Mouse (Mus musculus) MEL (cell line): ENCODE results near the gene Ammecr1. TPM values are rescaled to one million over a fixed set of nuclear protein-coding genes. Genes with fewer than 3 reads are reported as not detected.

ENCODE experiments used
- DNase-seq: peaks from one replicate; pipeline ENCODE4 v3.0.0; 2011; ENCODE audit warnings: low read depth, low spot score
- H3K27ac ChIP-seq: 2 replicates; pipeline ENCODE4 v1.5.1; 2012; ENCODE audit warnings: low read depth, mild to moderate bottlenecking, control low read depth, low read length, moderate library complexity; ENCODE audit not compliant: control insufficient read depth
- H3K27me3 ChIP-seq, 2 experiments: fragments of 150-350 bp in 1 of 2; sonication (generic) in 1 of 2; 2 replicates each; pipeline ENCODE4 v1.6.1; 2012; ENCODE audit warnings: low read length in 2 of 2, mild to moderate bottlenecking in 2 of 2, improper control_type of control experiment in 1 of 2, moderate library complexity in 1 of 2; ENCODE audit not compliant: insufficient read depth in 2 of 2, control insufficient read depth in 1 of 2
- H3K36me3 ChIP-seq, 2 experiments: 2 replicates each; pipeline ENCODE4 v1.6.1; 2012 to 2014; ENCODE audit warnings: low read length in 2 of 2, improper control_type of control experiment in 1 of 2, inconsistent platforms in 1 of 2, mild to moderate bottlenecking in 1 of 2; ENCODE audit not compliant: insufficient read depth in 2 of 2, control insufficient read depth in 1 of 2
- H3K4me1 ChIP-seq, 2 experiments: fragments of 150-350 bp in 1 of 2; sonication (generic) in 1 of 2; 2 replicates each; pipeline ENCODE4 v1.6.1; 2012; ENCODE audit warnings: low read length in 2 of 2, improper control_type of control experiment in 1 of 2, mild to moderate bottlenecking in 1 of 2; ENCODE audit not compliant: insufficient read depth in 2 of 2, control insufficient read depth in 1 of 2
- H3K4me3 ChIP-seq, 2 experiments: fragments of 150-350 bp in 1 of 2; sonication (generic) in 1 of 2; 2 replicates each; pipeline ENCODE4 v1.5.1; 2012; ENCODE audit warnings: low read depth in 2 of 2, low read length in 2 of 2, mild to moderate bottlenecking in 2 of 2, moderate library complexity in 2 of 2, control low read depth in 1 of 2, improper control_type of control experiment in 1 of 2; ENCODE audit not compliant: control insufficient read depth in 1 of 2, insufficient read depth in 1 of 2
- H3K79me2 ChIP-seq: 2 replicates; pipeline ENCODE4 v1.6.1; 2012; ENCODE audit warnings: mild to moderate bottlenecking, low read length, moderate library complexity; ENCODE audit not compliant: control insufficient read depth, poor library complexity, insufficient read depth
- H3K9ac ChIP-seq: 2 replicates; pipeline ENCODE4 v1.6.1; 2012; ENCODE audit warnings: low read depth, mild to moderate bottlenecking, control low read depth, low read length, moderate library complexity; ENCODE audit not compliant: control insufficient read depth, poor library complexity, severe bottlenecking
- H3K9me3 ChIP-seq: fragments of 150-350 bp; sonication (generic); replicated peaks from 2 replicates; pipeline ENCODE4 v1.6.1; 2012; ENCODE audit warnings: mild to moderate bottlenecking, low read length, improper control_type of control experiment, moderate library complexity; ENCODE audit not compliant: insufficient read depth
- BHLHE40 ChIP-seq: IDR thresholded peaks from 2 replicates; pipeline ENCODE4 v1.6.1; 2012; ENCODE audit warnings: low read depth, mild to moderate bottlenecking, inconsistent platforms, low read length, improper control_type of control experiment, borderline replicate concordance
- CTCF ChIP-seq, 3 experiments: IDR thresholded peaks in 2 of 3; conservative IDR thresholded peaks in 1 of 3; 2 replicates each; pipeline ENCODE4 v1.5.1; 2011 to 2012; ENCODE audit warnings: low read length in 3 of 3, low read depth in 2 of 3, mild to moderate bottlenecking in 2 of 3, improper control_type of control experiment in 1 of 3, inconsistent platforms in 1 of 3, mixed read lengths in 1 of 3, moderate library complexity in 1 of 3; ENCODE audit not compliant: control insufficient read depth in 1 of 3, insufficient read depth in 1 of 3, poor library complexity in 1 of 3, severe bottlenecking in 1 of 3
- E2F4 ChIP-seq: IDR thresholded peaks from 2 replicates; pipeline ENCODE4 v1.6.1; 2011; ENCODE audit warnings: low read depth, low read length, improper control_type of control experiment, borderline replicate concordance
- EP300 ChIP-seq, 2 experiments: IDR thresholded peaks; 2 replicates each; pipeline ENCODE4 v1.6.1; 2011; ENCODE audit warnings: improper control_type of control experiment in 2 of 2, low read length in 2 of 2, low read depth in 1 of 2, mild to moderate bottlenecking in 1 of 2
- ETS1 ChIP-seq: IDR thresholded peaks from 2 replicates; pipeline ENCODE4 v1.6.1; 2012; ENCODE audit warnings: low read depth, mild to moderate bottlenecking, inconsistent platforms, low read length, improper control_type of control experiment, moderate library complexity
- GABPA ChIP-seq: IDR thresholded peaks from 2 replicates; pipeline ENCODE4 v1.6.1; 2012; ENCODE audit warnings: low read depth, mild to moderate bottlenecking, inconsistent platforms, low read length, improper control_type of control experiment, moderate library complexity
- MAFK ChIP-seq: IDR thresholded peaks from 2 replicates; pipeline ENCODE4 v1.6.1; 2011; ENCODE audit warnings: low read depth, mild to moderate bottlenecking, low read length, improper control_type of control experiment, borderline replicate concordance
- MAX ChIP-seq: IDR thresholded peaks from 2 replicates; pipeline ENCODE4 v1.6.1; 2011; ENCODE audit warnings: low read length, improper control_type of control experiment
- MAZ ChIP-seq: IDR thresholded peaks from 2 replicates; pipeline ENCODE4 v1.6.1; 2012; ENCODE audit warnings: low read depth, mild to moderate bottlenecking, inconsistent platforms, low read length, improper control_type of control experiment
- MEF2A ChIP-seq: IDR thresholded peaks from 2 replicates; pipeline ENCODE4 v1.6.1; 2014; ENCODE audit warnings: low read depth, mild to moderate bottlenecking, inconsistent platforms, low read length, improper control_type of control experiment; ENCODE audit not compliant: poor library complexity, insufficient replicate concordance, severe bottlenecking; ENCODE audit errors: extremely low read depth
- MXI1 ChIP-seq: IDR thresholded peaks from 2 replicates; pipeline ENCODE4 v1.6.1; 2011; ENCODE audit warnings: mild to moderate bottlenecking, low read depth, low read length, improper control_type of control experiment
- MYB ChIP-seq: IDR thresholded peaks from 2 replicates; pipeline ENCODE4 v1.6.1; 2011; ENCODE audit warnings: mild to moderate bottlenecking, low read depth, low read length, improper control_type of control experiment
- MYC ChIP-seq: IDR thresholded peaks from 2 replicates; pipeline ENCODE4 v1.6.1; 2011; ENCODE audit warnings: low read depth, mild to moderate bottlenecking, low read length, improper control_type of control experiment, moderate library complexity
- POLR2A ChIP-seq, 2 experiments: IDR thresholded peaks; 2 replicates each; pipeline ENCODE4 v1.6.1; 2011 to 2012; ENCODE audit warnings: low read length in 2 of 2, mild to moderate bottlenecking in 2 of 2, control low read depth in 1 of 2, improper control_type of control experiment in 1 of 2, low read depth in 1 of 2, moderate library complexity in 1 of 2; ENCODE audit not compliant: control insufficient read depth in 1 of 2, insufficient read depth in 1 of 2, poor library complexity in 1 of 2
- POLR2AphosphoS2 ChIP-seq: IDR thresholded peaks from 2 replicates; pipeline ENCODE4 v1.6.1; 2011; ENCODE audit warnings: low read length, improper control_type of control experiment
- POLR2AphosphoS5 ChIP-seq: IDR thresholded peaks from 2 replicates; pipeline ENCODE4 v1.6.1; 2012; ENCODE audit warnings: low read depth, borderline replicate concordance, mild to moderate bottlenecking, inconsistent platforms, low read length, moderate library complexity, mixed read lengths
- RAD21 ChIP-seq: IDR thresholded peaks from 2 replicates; pipeline ENCODE4 v1.6.1; 2011; ENCODE audit warnings: mild to moderate bottlenecking, low read depth, low read length, improper control_type of control experiment
- SMC3 ChIP-seq: IDR thresholded peaks from 2 replicates; pipeline ENCODE4 v1.6.1; 2011; ENCODE audit warnings: low read depth, low read length, improper control_type of control experiment
- TAL1 ChIP-seq: IDR thresholded peaks from 2 replicates; pipeline ENCODE4 v1.6.1; 2012; ENCODE audit warnings: mild to moderate bottlenecking, inconsistent platforms, low read length, moderate library complexity, mixed read lengths
- UBTF ChIP-seq: IDR thresholded peaks from 2 replicates; pipeline ENCODE4 v1.6.1; 2012; ENCODE audit warnings: low read depth, mild to moderate bottlenecking, inconsistent platforms, low read length, improper control_type of control experiment, moderate library complexity, borderline replicate concordance; ENCODE audit not compliant: insufficient read depth
- USF1 ChIP-seq: IDR thresholded peaks from 2 replicates; pipeline ENCODE4 v1.6.1; 2014; ENCODE audit warnings: low read depth, mild to moderate bottlenecking, inconsistent platforms, low read length, improper control_type of control experiment, moderate library complexity
- ZC3H11A ChIP-seq: IDR thresholded peaks from 2 replicates; pipeline ENCODE4 v1.6.1; 2012; ENCODE audit warnings: low read depth, mild to moderate bottlenecking, inconsistent platforms, low read length, improper control_type of control experiment
- ZKSCAN1 ChIP-seq: IDR thresholded peaks from 2 replicates; pipeline ENCODE4 v1.6.1; 2012; ENCODE audit warnings: low read depth, mild to moderate bottlenecking, inconsistent platforms, low read length, improper control_type of control experiment, moderate library complexity
- ZMIZ1 ChIP-seq: IDR thresholded peaks from 2 replicates; pipeline ENCODE4 v1.6.1; 2012; ENCODE audit warnings: low read depth, mild to moderate bottlenecking, inconsistent platforms, low read length, improper control_type of control experiment, moderate library complexity
- ZNF384 ChIP-seq: IDR thresholded peaks from 2 replicates; pipeline ENCODE4 v1.6.1; 2012; ENCODE audit warnings: low read depth, mild to moderate bottlenecking, inconsistent platforms, low read length, improper control_type of control experiment
- polyA plus RNA-seq, 2 experiments: library from polyadenylated mRNA; stranded (reverse) in 1 of 2; unstranded in 1 of 2; fragments of >175 nt in 1 of 2; fragments of >200 nt in 1 of 2; gene quantifications; 2 replicates each; pipeline versions ENCODE4 v1.2.1 to v1.2.4; 2012; ENCODE audit warnings: low replicate concordance in 2 of 2, low read depth in 1 of 2; ENCODE audit not compliant: insufficient read length in 2 of 2, insufficient read depth in 1 of 2, missing spikeins in 1 of 2
- total RNA-seq: library from RNA; depleted of rRNA; stranded (reverse); fragments of 300-350 nt; gene quantifications from 2 replicates; pipeline ENCODE4 v1.2.3, GENCODE M21; 2012

Gene Ammecr1
- total and polyA plus RNA-seq, 3 experiments, result 15.1 to 62.1 (median 23.6) TPM

- Histone ChIP-seq H3K27me3 (no peaks in the 10 kb centered on the region), H3K4me1 (no peaks in the 10 kb centered on the region), H3K9ac (no peak overlapping the region), H3K4me3 (no peak overlapping the region), H3K79me2 (no peaks in the 10 kb centered on the region), H3K36me3 (no peaks in the 10 kb centered on the region), H3K9me3 (no peaks in the 10 kb centered on the region)
- TF ChIP-seq ZNF384 (no peak), POLR2A (IDR thresholded peaks at IDR 0.05; ENCODE audit: control insufficient read depth in 1 of 2, insufficient read depth in 1 of 2, low read depth in 1 of 2, low read length in 2 of 2, poor library complexity in 1 of 2) (0 out of 4 replicates have a peak, but pooled peaks of 1 of the 2 experiments have one; percentile 20)
- TF ChIP-seq, all 39 proteins: peak for 1
- H3K27ac ChIP-seq, result no peak overlapping the region
- DNase-seq, result no peak
Observed at GRCm38 (mm10) chrX:142821239-142821638, 145.3 kb downstream of the Ammecr1 start.

GRCm38 (mm10) chrX:142818057-142818682 lies 148.4 kb downstream of the Ammecr1 start:
- no peaks in the 10 kb centered on the region for H3K4me1 ChIP-seq
- no peaks in the 10 kb centered on the region for H3K9me3 ChIP-seq
- peak; percentile 65 for DNase-seq
- peaks cover 0 to 8% of the 10 kb centered on the region in 2 experiments; a peak in 2 of 4 replicates for H3K36me3 ChIP-seq
- no peak overlapping the region for H3K9ac ChIP-seq
- no peak overlapping the region for H3K4me3 ChIP-seq
- no peaks in the 10 kb centered on the region for H3K27me3 ChIP-seq
- no peak overlapping the region for H3K27ac ChIP-seq
- H3K79me2 ChIP-seq, result 0 out of 2 replicates have a peak, but pooled peaks cover under 1% of the 10 kb centered on the region
- TF ChIP-seq MAZ (no peak), CTCF (IDR thresholded peaks at IDR 0.05 in 2 of 3, conservative IDR thresholded peaks at IDR 0.05 in 1 of 3; ENCODE audit: control insufficient read depth in 1 of 3, insufficient read depth in 1 of 3, low read depth in 2 of 3, low read length in 3 of 3, poor library complexity in 1 of 3, severe bottlenecking in 1 of 3) (peak; percentile 58 to 83 (median 81)), RAD21 (peak; percentile 76), SMC3 (peak; percentile 94), MYC (no peak), ZC3H11A (peak; percentile 69)

GRCm38 (mm10) chrX:142813146-142813545 lies 153.4 kb downstream of the Ammecr1 start:
- no peaks in the 10 kb centered on the region for H3K4me1 ChIP-seq
- no peak overlapping the region for H3K27ac ChIP-seq
- no peak overlapping the region for H3K4me3 ChIP-seq
- peak; percentile 68 for DNase-seq
- peaks cover 0 to 12% of the 10 kb centered on the region in 2 experiments; a peak in 2 of 4 replicates for H3K36me3 ChIP-seq
- H3K79me2 ChIP-seq, result 0 out of 2 replicates have a peak, but pooled peaks cover 1% of the 10 kb centered on the region
- no peak overlapping the region for H3K9ac ChIP-seq
- no peaks in the 10 kb centered on the region for H3K9me3 ChIP-seq
- no peaks in the 10 kb centered on the region for H3K27me3 ChIP-seq
- TF ChIP-seq POLR2AphosphoS2 (no peak), POLR2AphosphoS5 (no peak), MEF2A (no peak), RAD21 (peak; percentile 23), MYB (no peak), MAX (no peak), UBTF (no peak), MAFK (no peak), ETS1 (no peak), ZKSCAN1 (no peak), ZNF384 (no peak), GABPA (no peak), E2F4 (no peak), ZC3H11A (no peak), USF1 (no peak), MAZ (no peak), BHLHE40 (no peak), EP300 (IDR thresholded peaks at IDR 0.05; ENCODE audit: low read depth in 1 of 2, low read length in 2 of 2) (no peak), TAL1 (no peak), ZMIZ1 (no peak), MXI1 (no peak)
